Mouse (Mus musculus) lung, postnatal 25 days (tissue): ENCODE results near the gene Catsperd.
"Not testable (repeated sequence)": the region's sequence is repeated elsewhere in the genome, so short reads cannot be mapped to it uniquely, and the experiment has no call there.

Experiments used
- DNase-seq: peaks from one replicate; pipeline ENCODE4 v3.0.0; 2022; ENCODE audit warnings: low spot score

Catsperd gene

DNA sequence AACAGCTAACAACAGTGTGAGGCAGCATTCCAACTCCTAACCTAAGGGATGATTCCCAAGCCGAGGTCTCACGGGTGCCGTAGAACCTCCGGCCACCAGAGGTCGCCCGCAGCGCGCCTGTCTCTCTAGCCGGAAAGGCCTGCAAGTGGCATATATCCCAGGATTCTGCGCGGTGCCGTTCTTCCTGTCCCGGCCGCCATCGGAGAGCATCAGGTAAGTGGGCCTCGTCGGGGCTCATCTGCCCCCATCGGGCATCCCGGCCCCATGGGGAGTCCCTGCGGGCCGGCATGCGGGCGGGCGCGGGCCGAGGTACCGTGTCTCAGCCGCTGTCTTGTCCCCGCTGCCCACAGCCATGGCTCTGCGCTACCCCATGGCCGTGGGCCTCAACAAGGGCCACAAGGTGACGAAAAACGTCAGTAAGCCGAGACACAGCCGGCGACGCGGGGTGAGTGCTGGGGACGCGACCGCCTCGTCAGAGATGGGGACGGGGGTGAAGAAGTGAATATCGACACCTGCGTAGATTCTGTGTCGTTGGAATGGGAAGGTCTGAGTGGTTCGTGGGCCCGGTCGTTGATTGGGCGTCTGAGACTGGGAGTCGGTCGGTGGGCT, 14.6 kb upstream of the Catsperd start, which contains the start of gene Rpl36:
Gene Rpl36 (plus strand): TSS at position 181 of the 609 bp plus-strand sequence.
- DNase-seq = peak; percentile 95

DNA sequence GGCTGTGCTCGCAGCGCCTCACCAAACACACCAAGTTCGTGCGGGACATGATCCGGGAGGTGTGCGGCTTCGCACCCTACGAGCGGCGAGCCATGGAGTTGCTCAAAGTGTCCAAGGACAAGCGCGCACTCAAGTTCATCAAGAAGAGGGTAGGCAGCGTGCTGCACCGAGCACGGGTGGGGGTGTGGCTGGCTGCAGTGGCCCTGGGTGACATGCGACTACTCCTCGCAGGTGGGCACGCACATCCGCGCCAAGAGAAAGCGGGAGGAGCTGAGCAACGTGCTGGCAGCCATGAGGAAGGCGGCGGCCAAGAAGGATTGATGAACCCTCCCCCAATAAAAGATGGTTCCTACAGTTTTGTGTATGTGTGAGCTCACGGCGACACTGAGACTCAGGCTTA, 14.1 kb upstream of the Catsperd start:
- DNase-seq = not testable (repeated sequence)

GRCm38 (mm10) chr17:56614391-56615135, 13.4 kb upstream of the Catsperd start:
- DNase-seq = no peak

DNA sequence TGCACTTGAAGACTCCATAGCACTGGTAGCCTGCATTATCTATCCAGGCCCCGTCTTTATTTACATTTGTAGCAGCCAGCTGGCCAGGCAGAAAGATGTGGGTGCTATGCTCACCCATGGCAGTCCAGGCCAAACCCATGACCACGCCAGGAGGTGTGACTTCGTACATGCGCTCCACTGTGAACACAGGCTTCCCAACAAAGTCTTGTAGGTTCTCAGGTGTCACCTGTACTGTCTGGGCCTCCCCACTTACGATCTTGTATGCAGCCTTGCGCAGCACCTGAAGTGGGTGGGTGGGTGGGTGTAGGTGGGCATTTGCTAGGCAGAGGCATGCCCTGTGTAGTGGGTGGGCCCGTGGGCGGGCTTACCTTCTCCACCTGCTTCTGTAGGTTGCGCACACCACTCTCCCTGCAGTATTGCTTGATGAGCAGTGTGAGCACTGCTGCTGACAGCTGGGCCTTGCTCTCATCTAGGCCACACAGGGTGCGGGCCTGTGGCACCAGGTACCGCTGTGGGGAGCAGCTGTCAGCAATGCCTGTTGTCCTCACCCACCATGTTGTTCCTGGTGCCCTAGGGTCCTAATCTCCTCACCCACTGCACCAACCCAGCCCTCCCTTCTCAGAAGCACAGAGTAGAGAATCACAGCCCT, 12.7 kb upstream of the Catsperd start:
- no peak for DNase-seq

GRCm38 (mm10) chr17:56615792-56616191, 12.2 kb upstream of the Catsperd start:
- no peak for DNase-seq

DNA sequence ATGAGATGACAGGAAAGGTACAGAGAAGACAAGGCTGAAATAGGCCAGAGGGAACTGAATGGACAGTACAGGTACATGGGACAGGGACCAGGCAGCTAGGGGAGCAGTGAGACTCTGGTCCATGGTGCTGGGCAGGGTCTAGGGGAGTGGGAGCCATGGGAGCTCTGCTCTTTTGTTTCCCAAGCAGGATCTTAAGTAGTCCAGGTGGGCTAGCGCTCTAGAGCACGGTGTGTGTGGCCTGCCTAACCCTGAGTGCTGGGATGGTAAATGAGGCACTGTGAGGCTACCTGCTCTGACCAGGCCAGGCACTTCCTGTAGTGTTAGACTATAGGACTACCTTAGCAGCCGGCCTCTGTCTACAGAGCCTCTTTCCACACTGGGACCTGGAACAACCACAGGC, 11.2 kb upstream of the Catsperd start:
- no peak for DNase-seq

DNA sequence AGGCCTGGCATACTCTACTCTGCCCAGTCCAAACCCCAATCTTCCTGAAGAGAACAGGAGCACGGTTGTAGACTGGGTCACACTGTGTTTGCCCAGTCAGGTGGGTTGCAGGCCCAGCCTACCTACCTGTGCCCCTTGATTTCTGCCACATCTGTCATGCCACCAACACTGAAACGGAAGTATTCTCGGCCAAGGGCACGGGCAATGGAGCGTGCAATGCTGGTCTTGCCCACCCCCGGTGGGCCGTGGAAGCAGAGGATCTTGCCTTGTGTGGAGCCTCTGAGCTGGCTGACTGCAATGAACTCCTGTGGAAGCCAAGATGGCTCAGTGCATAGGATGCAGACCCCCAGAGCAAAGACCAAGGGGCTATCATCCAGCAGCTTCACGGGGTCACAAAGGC, 10.3 kb upstream of the Catsperd start:
- no peak for DNase-seq

GRCm38 (mm10) chr17:56625495-56625894, 2.4 kb upstream of the Catsperd start:
- DNase-seq = no peak

DNA sequence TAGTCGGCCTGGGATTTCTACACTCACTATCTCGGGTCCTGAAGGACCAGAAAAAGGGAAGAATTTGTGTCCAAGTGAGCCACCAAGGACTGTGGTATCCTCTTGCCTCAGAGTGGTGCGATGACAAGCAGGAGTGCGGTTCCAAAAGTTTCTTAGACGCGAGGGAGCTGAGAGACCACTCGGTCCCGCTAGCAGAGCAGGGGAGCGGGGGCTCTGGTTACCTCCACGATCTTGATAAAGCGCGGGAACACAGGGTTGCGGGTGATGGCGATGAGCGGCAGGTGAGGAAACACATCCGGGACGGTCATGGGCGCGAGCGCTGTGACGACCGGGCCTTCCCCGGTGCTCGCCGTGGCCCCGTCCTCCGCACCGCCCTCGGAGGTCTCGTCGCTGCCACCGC, 1.7 kb upstream of the Catsperd start:
- DNase-seq = no peak

DNA sequence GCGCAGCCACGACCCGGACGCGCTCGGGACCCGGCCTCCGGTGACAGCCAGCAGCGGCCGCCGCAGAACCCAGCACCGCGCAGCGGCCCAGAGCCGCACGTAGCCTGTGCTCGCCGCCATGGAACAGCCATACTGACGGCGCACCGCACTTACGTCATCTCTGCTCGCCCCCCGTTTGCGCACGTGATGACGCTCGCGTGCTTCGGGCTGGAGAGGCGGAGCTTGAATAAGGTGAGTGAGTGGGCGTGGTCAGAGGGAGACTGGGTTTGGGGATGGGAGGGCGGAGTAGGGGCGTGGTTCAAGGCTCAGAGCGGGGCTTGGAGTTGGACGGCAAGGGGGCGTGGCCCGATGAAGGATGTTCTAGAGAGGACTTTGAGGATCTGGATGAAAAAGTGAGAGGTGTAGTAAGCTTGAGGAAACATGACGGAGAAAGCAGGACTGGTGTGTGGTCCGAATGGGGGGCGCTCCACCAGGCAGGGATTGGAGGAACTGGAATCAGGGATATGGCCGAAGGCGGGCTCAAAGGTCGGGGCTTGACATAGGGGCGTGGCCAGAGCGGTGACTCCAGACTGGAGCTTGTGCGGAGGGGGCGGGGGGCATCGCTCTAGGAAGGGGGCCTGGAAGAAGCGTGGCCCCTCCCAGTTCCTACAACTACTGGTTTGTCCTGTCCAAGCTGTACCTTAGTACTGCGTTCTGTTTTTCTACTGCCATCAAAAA, 1.0 kb upstream of the Catsperd start, which contains the start of gene Lonp1:
Gene Lonp1 (minus strand): TSS at position 134 of the 717 bp plus-strand sequence.
- DNase-seq = peak; percentile 97

DNA sequence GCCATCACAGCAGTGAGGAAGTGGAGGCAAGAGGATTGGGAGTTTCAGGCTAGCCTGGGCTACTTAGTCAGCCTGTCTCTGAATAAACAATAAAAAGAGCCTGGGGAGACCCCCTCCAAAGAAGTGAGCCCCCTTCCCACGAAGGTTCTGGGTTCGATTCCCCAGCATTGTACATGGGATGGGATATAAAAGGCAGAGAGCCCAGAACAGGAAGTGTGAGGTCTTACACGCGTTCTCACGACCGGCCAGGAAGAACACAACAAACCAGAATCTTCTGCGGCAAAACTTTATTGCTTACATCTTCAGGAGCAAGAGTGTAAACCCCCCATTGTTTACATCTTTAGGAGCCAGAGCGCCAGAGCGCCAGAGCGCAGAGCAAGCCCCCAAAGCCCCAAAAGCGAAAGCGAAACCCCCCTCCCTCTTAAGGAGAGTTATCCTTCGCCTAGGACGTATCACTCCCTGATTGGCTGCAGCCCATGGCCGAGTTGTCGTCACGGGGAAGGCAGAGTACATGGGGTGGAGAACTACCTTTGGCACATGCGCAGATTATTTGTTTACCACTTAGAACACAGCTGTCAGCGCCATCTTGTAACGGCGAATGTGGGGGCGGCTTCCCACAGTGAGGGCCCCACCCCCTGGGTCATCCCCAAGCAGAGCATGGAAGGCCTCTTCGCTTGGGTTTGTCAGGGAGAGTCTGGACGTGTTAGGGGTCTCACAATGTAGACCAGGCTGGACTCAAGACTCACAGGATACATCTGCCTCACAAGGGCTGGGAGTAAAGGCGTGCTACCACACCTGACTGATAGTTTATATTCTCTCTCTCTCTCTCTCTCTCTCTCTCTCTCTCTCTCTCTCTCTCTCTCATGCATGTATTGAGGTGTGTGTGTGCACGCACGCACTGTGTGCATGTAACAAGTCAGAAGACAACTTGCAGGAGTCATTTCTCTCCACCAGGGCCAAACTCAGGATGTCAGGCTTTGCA, 2.1 kb downstream of the Catsperd start:
- DNase-seq = not testable (repeated sequence)

GRCm38 (mm10) chr17:56631807-56632206, 3.9 kb downstream of the Catsperd start:
- no peak for DNase-seq

DNA sequence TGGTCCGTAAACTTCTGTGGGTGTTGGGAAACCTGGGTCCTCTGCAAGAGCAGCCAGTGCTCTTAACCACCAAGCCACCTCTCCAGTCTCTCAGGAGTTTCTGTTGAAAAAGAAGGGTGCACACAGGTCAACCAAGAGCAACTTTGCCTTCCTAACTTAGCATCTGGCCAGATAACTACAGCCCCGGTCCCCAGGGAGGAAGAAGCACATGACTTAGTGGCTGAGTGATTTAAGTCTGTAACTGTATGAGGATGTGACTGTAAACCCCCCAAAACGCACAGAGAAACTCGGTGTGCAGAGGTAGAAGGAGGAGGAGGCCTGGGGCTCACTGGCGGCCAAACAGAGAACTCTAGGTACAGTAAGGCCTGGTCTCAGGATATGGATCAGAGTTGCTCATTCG, 6.1 kb downstream of the Catsperd start:
- DNase-seq = no peak

GRCm38 (mm10) chr17:56643237-56643636, 15.3 kb downstream of the Catsperd start:
- no peak for DNase-seq

DNA sequence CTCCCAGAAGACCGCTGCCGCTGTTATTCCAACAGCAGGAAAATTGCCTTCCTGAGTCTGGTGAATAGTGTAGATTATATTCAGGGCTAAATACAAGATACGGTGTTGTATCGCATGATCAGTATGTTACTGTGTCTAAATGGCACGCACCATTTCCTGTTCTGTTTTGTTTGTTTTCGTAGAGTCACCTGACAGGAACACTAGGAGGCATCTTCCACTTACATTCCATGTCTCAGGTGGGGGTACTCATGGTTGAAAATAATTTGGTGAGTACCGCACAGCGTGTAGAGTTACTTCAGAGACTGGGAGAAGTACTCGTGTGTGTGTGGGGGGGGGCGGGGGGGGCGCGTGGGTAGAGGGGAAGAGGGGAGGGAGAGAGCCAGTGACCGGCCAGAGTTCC, 19.6 kb downstream of the Catsperd start:
- DNase-seq = no peak

DNA sequence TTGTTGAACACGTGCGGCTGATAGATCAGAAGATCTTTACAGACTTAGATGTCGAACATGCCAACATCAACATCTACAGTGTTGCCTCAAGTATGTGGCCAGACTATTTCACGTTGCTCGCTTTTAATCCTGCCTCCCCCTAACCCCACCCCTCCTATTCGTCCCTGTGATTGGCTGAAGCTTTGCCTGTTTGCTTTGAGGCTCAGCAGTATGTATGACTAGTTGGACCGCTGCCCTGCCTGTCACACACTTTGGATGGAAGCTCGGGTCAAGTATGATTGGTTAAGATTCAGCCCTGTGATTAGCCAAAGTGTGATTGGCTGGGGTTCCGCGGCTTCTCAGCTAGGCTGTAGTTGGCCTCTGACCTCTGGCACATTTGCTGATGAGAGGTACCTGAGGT, 23.9 kb downstream of the Catsperd start:
- no peak for DNase-seq

DNA sequence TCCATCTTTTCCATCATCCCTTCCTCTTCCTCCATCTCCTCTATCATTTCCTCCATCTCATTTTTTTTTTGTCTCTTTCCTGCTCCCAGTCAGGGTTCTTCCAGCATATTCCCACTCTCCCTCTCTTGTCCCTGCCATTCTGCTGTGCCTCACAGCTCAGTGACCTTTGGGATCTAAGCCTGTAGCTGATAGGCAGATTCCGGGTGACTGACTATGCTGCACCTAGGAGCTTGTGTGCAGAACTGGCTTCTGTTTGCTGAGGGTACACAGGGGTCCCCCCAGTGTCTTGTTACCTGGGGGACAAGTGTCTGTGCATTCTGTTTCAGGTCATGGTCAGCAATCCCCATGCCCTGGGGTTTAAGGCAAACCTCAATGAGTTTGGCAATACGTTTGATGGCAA, 26.8 kb downstream of the Catsperd start:
- DNase-seq = no peak

DNA sequence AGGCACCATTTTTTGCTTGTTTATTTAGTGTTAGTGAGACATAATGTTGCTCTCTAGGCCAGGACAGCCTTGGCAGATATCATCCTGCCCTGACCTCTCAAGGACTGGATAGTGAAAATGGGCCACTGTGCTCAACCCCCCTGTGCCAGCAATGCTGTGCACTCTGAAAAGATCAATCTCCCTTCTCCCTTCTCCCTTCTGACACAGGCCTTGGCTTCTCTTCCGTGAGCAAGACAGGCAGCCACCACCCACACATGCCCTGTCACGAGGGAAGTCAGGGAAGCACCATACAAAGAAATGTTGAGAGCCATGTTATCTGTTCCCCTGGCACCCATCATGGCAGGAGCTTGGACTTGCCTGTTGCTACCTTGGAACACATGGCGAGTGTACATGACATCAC, 27.4 kb downstream of the Catsperd start:
- DNase-seq = no peak

- no peak for DNase-seq
Observed at GRCm38 (mm10) chr17:56656171-56656570, 28.2 kb downstream of the Catsperd start.

DNA sequence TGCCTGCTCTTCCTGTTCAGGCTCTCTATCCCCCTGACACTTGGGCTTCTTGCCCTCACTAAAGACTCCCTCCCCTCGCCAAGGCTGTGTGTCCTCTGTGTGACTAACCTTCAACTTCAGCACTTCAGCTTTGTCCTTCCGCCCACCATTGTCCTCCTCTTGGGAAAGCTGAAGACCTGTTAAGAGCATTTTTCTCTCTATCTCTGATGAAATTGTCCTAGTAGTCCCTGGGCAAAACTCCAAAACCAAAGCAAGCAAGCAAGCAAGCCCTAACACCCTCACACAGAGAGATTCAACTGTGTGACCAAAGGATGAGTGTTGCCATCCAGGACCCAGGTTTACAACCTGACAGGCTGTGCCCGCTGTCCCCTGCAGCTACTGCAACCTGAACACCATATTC, 35.7 kb downstream of the Catsperd start:
- no peak for DNase-seq

DNA sequence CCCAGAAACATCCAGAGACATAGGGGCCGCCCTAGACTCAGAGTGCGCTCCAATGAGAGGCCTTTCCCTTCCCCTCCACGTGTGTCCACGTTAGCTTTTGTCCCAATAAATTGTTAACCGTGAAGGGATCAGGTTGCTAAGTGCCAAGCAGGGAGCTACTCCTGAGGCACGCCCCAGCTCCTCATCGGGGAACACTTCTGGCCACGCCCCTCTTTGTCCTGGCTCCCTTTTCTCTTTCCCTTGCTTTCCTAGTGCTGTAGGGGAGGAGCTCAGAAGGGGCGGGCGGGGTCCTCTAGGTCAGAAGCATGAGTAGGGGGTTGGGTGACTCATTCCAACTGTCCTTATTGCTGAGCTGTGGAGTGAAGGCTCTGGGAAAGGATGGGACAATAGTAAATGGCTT, 36.4 kb downstream of the Catsperd start:
- peak; percentile 49 for DNase-seq
